Mouse (Mus musculus) heart, adult 2 months (tissue): ENCODE measurements around the gene Agl. TPM values are rescaled to one million over a fixed set of nuclear protein-coding genes. Genes with fewer than 3 reads are reported as not detected.

Experiments
- DNase-seq, 2 experiments: peaks; one replicate each; pipeline ENCODE4 v3.0.0; 2021
- H3K27ac ChIP-seq: fragments of 200-600 bp; 2 replicates; pipeline ENCODE4 v1.8.1; 2022
- H3K27me3 ChIP-seq: fragments of 200-500 bp; 2 replicates; pipeline ENCODE4 v1.6.1; 2012; ENCODE audit warnings: mild to moderate bottlenecking, low read length, inconsistent platforms, mixed read lengths; ENCODE audit not compliant: control insufficient read depth, insufficient read depth
- H3K36me3 ChIP-seq: fragments of 200-500 bp; 2 replicates; pipeline ENCODE4 v1.6.1; 2012; ENCODE audit warnings: low read length, inconsistent platforms; ENCODE audit not compliant: control insufficient read depth, insufficient read depth
- H3K4me1 ChIP-seq: fragments of 200-500 bp; 2 replicates; pipeline ENCODE4 v1.6.1; 2011; ENCODE audit warnings: low read length; ENCODE audit not compliant: control insufficient read depth, insufficient read depth
- H3K4me3 ChIP-seq: fragments of 200-600 bp; 2 replicates; pipeline ENCODE4 v1.8.1; 2022
- H3K79me2 ChIP-seq: fragments of 200-500 bp; replicated peaks from 2 replicates; pipeline ENCODE4 v1.6.1; 2012; ENCODE audit warnings: mild to moderate bottlenecking, inconsistent platforms, low read length, moderate library complexity, mixed read lengths; ENCODE audit not compliant: control insufficient read depth, insufficient read depth
- H3K9ac ChIP-seq: fragments of 200-500 bp; 2 replicates; pipeline ENCODE4 v1.6.1; 2012; ENCODE audit warnings: low read depth, mild to moderate bottlenecking, control low read depth, inconsistent platforms, low read length, mixed read lengths
- CTCF ChIP-seq: fragments of 200-600 bp; IDR thresholded peaks from 2 replicates; pipeline ENCODE4 v1.8.1; 2022; ENCODE audit warnings: antibody characterized with exemption, mild to moderate bottlenecking, moderate library complexity
- EP300 ChIP-seq: fragments of 200-500 bp; IDR thresholded peaks from 2 replicates; pipeline ENCODE4 v1.6.1; 2011; ENCODE audit warnings: low read depth, low read length, control low read depth; ENCODE audit not compliant: insufficient read depth
- POLR2A ChIP-seq: fragments of 200-500 bp; IDR thresholded peaks from 2 replicates; pipeline ENCODE4 v1.6.1; 2011; ENCODE audit warnings: mild to moderate bottlenecking, low read depth, low read length, control low read depth; ENCODE audit not compliant: insufficient read depth
- WGBS: fragments of 180-500 bp; shearing (Covaris S2); methylation state at CpG from one replicate; pipeline ENCODE4 v1.1.7; 2018; 5-methylcytosine and 5-hydroxymethylcytosine counted together
- intact Hi-C: fragments of 180-260 bp; cut with DNase I; formaldehyde crosslinking; loops from one replicate; pipeline ENCODE4 v1.15.1; 2025
- polyA plus RNA-seq: library from polyadenylated mRNA; depleted of rRNA; stranded (reverse); fragments of >200 nt; gene quantifications from 2 replicates; pipeline ENCODE4 v1.2.3, GENCODE M21; 2012
- total RNA-seq, 2 experiments: library from RNA; stranded (reverse); gene quantifications; 2 replicates each; pipeline ENCODE4 v1.2.3; 2021

The Agl gene
- total and polyA plus RNA-seq, 3 experiments = 41.1 to 200 (median 173) TPM

DNA sequence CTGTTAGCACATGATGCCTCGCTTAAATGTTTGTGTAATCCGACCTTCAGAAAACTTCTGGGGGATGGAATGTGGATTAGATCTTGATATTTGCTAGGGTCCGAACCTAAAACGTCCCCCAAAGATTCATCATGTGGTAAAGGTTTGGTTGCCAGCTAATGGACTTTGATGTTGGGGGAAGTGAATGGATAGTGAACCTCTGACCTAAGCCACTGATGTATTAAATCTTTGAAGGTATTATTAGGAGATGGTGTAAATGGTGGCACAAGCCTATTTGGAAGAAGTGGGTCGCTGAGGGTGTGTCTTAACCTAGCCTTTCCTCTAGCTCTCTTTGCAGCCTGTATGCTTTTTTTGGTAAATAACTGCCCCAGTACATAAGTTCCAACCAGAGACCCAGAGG, 94.9 kb downstream of the Agl start:
- Histone ChIP-seq H3K27me3 (no peaks in the 10 kb centered on the region), H3K4me3 (peak overlapping the region; percentile 80), H3K9ac (no peak overlapping the region; the same call in 1 of the 2 replicates), H3K79me2 (peaks cover 4% of the 10 kb centered on the region; the same call in 1 of the 2 replicates), H3K27ac (peak overlapping the region; percentile 91; the same call in 1 of the 2 replicates), H3K4me1 (peaks cover 9% of the 10 kb centered on the region), H3K36me3 (peaks cover 4% of the 10 kb centered on the region; the same call in 1 of the 2 replicates)
- TF ChIP-seq EP300 (no peak), POLR2A (no peak), CTCF (no peak)
- intact Hi-C loops = loop anchor here (5.0 kb wide), 1 partner anchor 201 kb away; the partner anchor contains the start of gene Dbt
- WGBS = 28% methylated on average over 5 of the region's 5 CpGs
- DNase-seq = no peak

GRCm38 (mm10) chr3:116712436-116712881, 95.5 kb downstream of the Agl start, which contains the start of gene Slc35a3:
TSS of gene Slc35a3 (minus strand) at chr3:116712831.
- Histone ChIP-seq H3K4me1 (peaks cover 9% of the 10 kb centered on the region), H3K36me3 (peaks cover 4% of the 10 kb centered on the region; the same call in 1 of the 2 replicates), H3K4me3 (peak within 1 kb of the TSS; percentile 80), H3K9ac (peak within 1 kb of the TSS; percentile 93), H3K27ac (peak within 1 kb of the TSS; percentile 91), H3K79me2 (peaks cover 4% of the 10 kb centered on the region; the same call in 1 of the 2 replicates), H3K27me3 (no peaks in the 10 kb centered on the region)
- no peak for DNase-seq
- no peak for TF ChIP-seq EP300
- TF ChIP-seq CTCF = no peak
- intact Hi-C loops = loop anchor here (5.0 kb wide), 1 partner anchor 200 kb away; the partner anchor contains the start of gene Dbt
- WGBS = 2% methylated on average over 8 of the region's 8 CpGs

DNA sequence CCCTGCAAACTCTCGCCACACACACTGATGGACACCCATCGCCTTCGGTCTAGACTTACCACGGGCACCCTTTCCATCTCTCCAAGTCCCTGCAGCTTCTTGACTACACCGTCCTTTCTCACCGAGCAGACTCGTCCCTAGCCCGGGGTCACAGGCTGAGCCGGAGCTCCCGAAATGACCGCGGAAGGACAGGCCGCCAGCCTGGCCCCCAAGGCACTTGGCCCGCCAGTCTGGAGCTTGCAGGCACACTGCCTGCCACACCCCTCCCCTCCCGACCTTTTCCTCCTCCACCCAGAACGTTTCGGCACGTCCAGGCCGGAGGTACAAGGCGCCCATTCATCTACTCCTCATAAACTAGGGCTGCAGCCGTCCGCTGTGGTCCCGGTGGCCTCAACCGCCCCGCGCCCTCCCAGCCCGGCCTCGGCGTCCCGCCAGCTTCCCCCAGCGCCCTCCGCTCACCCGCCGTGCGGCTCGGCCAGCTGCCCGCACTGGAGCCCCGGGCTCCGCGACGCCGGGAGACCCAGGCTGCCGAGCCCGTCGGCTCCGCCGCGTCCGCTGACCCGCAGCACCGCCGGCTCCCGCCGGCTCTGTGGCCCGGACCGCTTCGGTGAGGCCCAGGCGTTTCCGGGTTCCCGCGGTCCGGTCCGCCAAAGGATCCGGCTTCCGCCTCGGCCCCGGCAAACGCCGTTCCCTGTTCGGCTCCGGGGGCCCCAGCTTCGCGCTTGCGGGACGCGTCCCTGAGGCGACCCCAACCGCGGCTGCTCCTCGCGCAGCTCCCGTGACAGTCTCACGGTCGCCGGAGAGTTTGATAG, 96.1 kb downstream of the Agl start:
- peak overlapping the region; percentile 93 for H3K9ac ChIP-seq
- H3K4me1 ChIP-seq = peaks cover 9% of the 10 kb centered on the region
- TF ChIP-seq POLR2A (peak; percentile 34; the same call in 1 of the 2 replicates), EP300 (0 out of 2 replicates have a peak, but pooled peaks have one; percentile 18), CTCF (no peak)
- intact Hi-C loops = loop anchor here (1.0 to 5.0 kb wide), 3 partner anchors 49 to 200 kb away; partner anchors contain the start of genes Dbt and Mfsd14a
- peak overlapping the region; percentile 91 for H3K27ac ChIP-seq
- peaks cover 4% of the 10 kb centered on the region; the same call in 1 of the 2 replicates for H3K79me2 ChIP-seq
- H3K27me3 ChIP-seq = no peaks in the 10 kb centered on the region
- peak overlapping the region; percentile 80 for H3K4me3 ChIP-seq
- H3K36me3 ChIP-seq = peaks cover 4% of the 10 kb centered on the region; the same call in 1 of the 2 replicates
- DNase-seq = peak; percentile 89 to 93
- under 1% methylated on average over 73 of the region's 85 CpGs for WGBS

- no peak for DNase-seq
- intact Hi-C loops = loop anchor here (1.0 to 5.0 kb wide), 3 partner anchors 48 to 199 kb away; partner anchors contain the start of genes Dbt and Mfsd14a
- Histone ChIP-seq H3K27ac (peak overlapping the region; percentile 91), H3K79me2 (peaks cover 4% of the 10 kb centered on the region; the same call in 1 of the 2 replicates), H3K4me1 (peaks cover 9% of the 10 kb centered on the region), H3K9ac (0 out of 2 replicates have a peak overlapping the region, but pooled peaks have one; percentile 59), H3K36me3 (peaks cover 7% of the 10 kb centered on the region; the same call in 1 of the 2 replicates), H3K4me3 (peak overlapping the region; percentile 80), H3K27me3 (no peaks in the 10 kb centered on the region)
- no peak for TF ChIP-seq EP300
- WGBS = 18% methylated on average over 9 of the region's 9 CpGs
Measured at GRCm38 (mm10) chr3:116710941-116711340, 97.0 kb downstream of the Agl start.

GRCm38 (mm10) chr3:116705637-116706204, 102.2 kb downstream of the Agl start:
- Histone ChIP-seq H3K36me3 (peaks cover 4% of the 10 kb centered on the region; the same call in 1 of the 2 replicates), H3K27ac (no peak overlapping the region), H3K27me3 (no peaks in the 10 kb centered on the region), H3K4me3 (no peak overlapping the region), H3K79me2 (peaks cover 4% of the 10 kb centered on the region; the same call in 1 of the 2 replicates), H3K9ac (no peak overlapping the region), H3K4me1 (peaks cover 3% of the 10 kb centered on the region)
- intact Hi-C loops = no loop called here
- 100% methylated on average over 1 of the region's 1 CpGs for WGBS
- TF ChIP-seq EP300 = no peak
- TF ChIP-seq CTCF = no peak
- no peak for TF ChIP-seq POLR2A
- DNase-seq = no peak
